Mouse (Mus musculus): ENCODE results near the gene Sergef. TPM values are rescaled to one million over a fixed set of nuclear protein-coding genes. Genes with fewer than 3 reads are reported as not detected.

The Sergef gene
- polyA plus RNA-seq, 1 experiment = 9.9 TPM

DNA sequence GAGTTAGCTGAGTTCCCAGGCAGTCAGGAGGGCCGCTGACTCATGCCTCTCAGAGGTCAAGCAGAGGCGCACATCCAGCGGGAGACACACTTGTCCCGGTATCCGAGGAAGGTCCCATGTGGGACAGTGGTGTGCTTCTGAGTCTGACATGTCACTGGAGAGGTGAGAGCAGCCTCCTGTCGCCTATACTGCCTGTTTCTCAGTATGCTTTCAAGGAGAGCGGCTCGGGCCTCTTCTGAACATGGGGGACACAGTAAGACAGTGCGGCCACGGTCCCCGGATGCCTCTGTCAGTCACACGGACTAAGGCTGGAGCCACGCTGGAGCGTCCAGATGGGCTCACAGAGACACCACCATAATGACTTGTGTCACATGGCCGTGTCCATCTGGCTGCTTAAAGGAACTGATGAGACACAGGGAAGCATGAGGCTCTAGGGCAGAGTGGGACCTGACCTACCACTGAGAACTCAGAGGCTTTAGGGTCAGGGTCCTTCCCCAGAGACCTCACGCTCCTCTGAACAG, 221.4 kb downstream of the Sergef start:
- H3K27me3 ChIP-seq (ENCODE audit: control insufficient read depth, insufficient read depth, low read length) = no peaks in the 10 kb centered on the region
- H3K36me3 ChIP-seq (ENCODE audit: control insufficient read depth, insufficient read depth, low read length) = no peaks in the 10 kb centered on the region
- H3K27ac ChIP-seq (ENCODE audit: control insufficient read depth, insufficient read depth, low read length) = no peak overlapping the region
- no peak for DNase-seq
- no peak for TF ChIP-seq POLR2A (IDR thresholded peaks at IDR 0.05; ENCODE audit: control insufficient read depth, extremely low read depth, insufficient read depth, low read length, poor library complexity)
- TF ChIP-seq CTCF (IDR thresholded peaks at IDR 0.05; ENCODE audit: borderline replicate concordance, control insufficient read depth, extremely low read depth, insufficient read depth, low read length, poor library complexity) = no peak
- 88% methylated on average over 16 of the region's 16 CpGs for WGBS
- no peak overlapping the region for H3K4me3 ChIP-seq (ENCODE audit: control insufficient read depth, insufficient read depth, low read length)
- no peaks in the 10 kb centered on the region for H3K4me1 ChIP-seq (replicated peaks; ENCODE audit: control insufficient read depth, insufficient read depth, low read length)

DNA sequence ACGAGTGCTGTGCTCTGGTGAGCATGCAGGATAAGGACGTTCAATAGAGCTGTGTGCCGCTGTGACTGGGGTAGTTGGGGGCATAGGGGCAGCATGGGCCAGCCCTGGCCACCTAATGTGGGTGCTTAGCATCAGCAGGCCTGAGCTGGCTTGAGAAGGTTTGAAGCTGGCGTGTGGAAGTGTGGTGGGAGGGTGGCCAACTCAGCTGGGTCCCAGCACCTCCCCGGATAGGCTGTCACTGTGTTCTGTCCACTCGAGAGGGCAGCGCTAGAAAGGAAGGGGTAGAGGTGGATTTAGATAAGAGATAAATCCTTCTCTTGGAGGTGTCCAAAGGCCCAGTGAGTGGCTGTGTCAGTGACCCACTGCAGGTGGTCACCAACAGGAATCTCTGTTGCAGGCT, 222.1 kb downstream of the Sergef start:
- H3K4me3 ChIP-seq (ENCODE audit: control insufficient read depth, insufficient read depth, low read length) = no peak overlapping the region
- TF ChIP-seq CTCF (IDR thresholded peaks at IDR 0.05; ENCODE audit: borderline replicate concordance, control insufficient read depth, extremely low read depth, insufficient read depth, low read length, poor library complexity) (no peak), POLR2A (IDR thresholded peaks at IDR 0.05; ENCODE audit: control insufficient read depth, extremely low read depth, insufficient read depth, low read length, poor library complexity) (no peak)
- DNase-seq = no peak
- WGBS = 85% methylated on average over 7 of the region's 7 CpGs
- H3K36me3 ChIP-seq (ENCODE audit: control insufficient read depth, insufficient read depth, low read length) = no peaks in the 10 kb centered on the region
- H3K4me1 ChIP-seq (replicated peaks; ENCODE audit: control insufficient read depth, insufficient read depth, low read length) = no peaks in the 10 kb centered on the region
- H3K27me3 ChIP-seq (ENCODE audit: control insufficient read depth, insufficient read depth, low read length) = no peaks in the 10 kb centered on the region
- no peak overlapping the region for H3K27ac ChIP-seq (ENCODE audit: control insufficient read depth, insufficient read depth, low read length)

DNA sequence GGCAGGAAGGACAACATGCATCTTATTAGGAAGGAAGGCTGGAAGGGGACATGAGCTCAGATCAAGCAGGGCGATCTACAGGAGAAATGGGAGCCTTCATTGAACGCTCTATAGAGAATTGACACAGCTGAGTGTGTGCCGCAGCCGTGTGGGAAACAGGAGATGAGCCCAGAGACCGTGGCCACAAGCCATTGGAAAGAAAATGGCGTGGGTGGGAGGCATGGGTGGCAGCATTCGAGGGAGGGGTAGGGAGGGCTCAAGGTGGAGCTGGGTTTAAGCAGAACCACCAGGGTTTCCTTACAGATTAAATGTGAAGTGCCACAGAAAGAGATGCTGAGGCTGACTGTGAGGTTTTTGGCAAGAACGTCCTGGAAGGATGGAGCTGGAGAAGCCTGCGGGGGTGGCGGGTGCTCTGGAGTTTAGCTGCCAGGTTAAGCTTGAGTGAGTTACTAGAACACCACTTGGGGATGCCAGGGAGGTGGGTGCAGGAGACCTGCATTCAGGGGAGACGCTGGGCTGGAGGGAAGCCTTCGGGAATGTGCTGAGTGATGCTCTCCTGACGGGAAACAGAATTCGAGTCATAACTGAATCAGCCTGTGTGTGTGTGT, 223.7 kb downstream of the Sergef start:
- WGBS = 81% methylated on average over 14 of the region's 14 CpGs

DNA sequence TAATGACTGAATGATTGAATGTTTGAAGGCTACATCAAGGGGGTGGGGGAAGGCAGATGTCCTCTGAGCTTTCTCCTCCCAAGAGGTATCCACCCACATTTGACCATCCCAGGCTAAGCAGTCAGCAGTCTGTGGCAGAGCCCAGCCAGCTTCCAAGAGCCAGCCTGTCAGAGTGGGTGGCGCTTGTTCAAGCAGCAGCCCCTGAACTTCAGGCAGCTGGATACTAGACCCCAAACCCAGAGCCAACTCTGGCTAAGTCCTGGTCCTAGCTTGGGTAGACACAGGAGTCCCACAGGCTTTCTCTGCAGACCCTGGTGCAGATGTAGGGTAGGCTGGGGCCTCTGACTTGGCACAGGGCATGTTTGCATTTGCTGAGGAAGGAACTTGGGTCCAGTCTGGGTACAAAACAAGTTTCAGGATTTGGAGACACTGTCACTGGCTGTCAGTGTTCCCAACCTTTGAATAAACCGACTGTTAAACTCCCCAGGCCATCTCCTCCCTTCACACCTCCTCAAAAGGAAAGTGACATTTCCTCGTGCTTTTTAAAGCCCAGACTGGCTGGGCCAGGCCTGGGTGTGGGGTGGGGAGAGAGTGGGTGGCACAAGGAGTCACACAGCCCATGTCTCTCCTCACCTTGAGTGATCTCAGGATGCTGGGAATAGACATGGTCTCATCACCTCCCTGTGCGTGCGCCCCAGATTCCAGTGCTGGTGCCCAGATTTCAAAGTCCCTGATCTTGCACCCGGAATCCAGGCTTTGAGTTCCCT, 225.5 kb downstream of the Sergef start:
- WGBS = 71% methylated on average over 6 of the region's 6 CpGs
- no peaks in the 10 kb centered on the region for H3K36me3 ChIP-seq (ENCODE audit: control insufficient read depth, insufficient read depth, low read length)
- no peak for TF ChIP-seq CTCF (IDR thresholded peaks at IDR 0.05; ENCODE audit: borderline replicate concordance, control insufficient read depth, extremely low read depth, insufficient read depth, low read length, poor library complexity)
- no peak for TF ChIP-seq POLR2A (IDR thresholded peaks at IDR 0.05; ENCODE audit: control insufficient read depth, extremely low read depth, insufficient read depth, low read length, poor library complexity)
- H3K4me3 ChIP-seq (ENCODE audit: control insufficient read depth, insufficient read depth, low read length) = no peak overlapping the region
- H3K27ac ChIP-seq (ENCODE audit: control insufficient read depth, insufficient read depth, low read length) = no peak overlapping the region
- no peak for DNase-seq
- no peaks in the 10 kb centered on the region for H3K4me1 ChIP-seq (replicated peaks; ENCODE audit: control insufficient read depth, insufficient read depth, low read length)
- no peaks in the 10 kb centered on the region for H3K27me3 ChIP-seq (ENCODE audit: control insufficient read depth, insufficient read depth, low read length)

More for the DNA sequence above, 223.7 kb downstream of the Sergef start:
- no peaks in the 10 kb centered on the region for H3K4me1 ChIP-seq (replicated peaks; ENCODE audit: control insufficient read depth, insufficient read depth, low read length)
- no peaks in the 10 kb centered on the region for H3K27me3 ChIP-seq (ENCODE audit: control insufficient read depth, insufficient read depth, low read length)
- TF ChIP-seq POLR2A (IDR thresholded peaks at IDR 0.05; ENCODE audit: control insufficient read depth, extremely low read depth, insufficient read depth, low read length, poor library complexity) = no peak
- H3K36me3 ChIP-seq (ENCODE audit: control insufficient read depth, insufficient read depth, low read length) = no peaks in the 10 kb centered on the region
- DNase-seq = no peak
- no peak overlapping the region for H3K4me3 ChIP-seq (ENCODE audit: control insufficient read depth, insufficient read depth, low read length)
- H3K27ac ChIP-seq (ENCODE audit: control insufficient read depth, insufficient read depth, low read length) = no peak overlapping the region

DNA sequence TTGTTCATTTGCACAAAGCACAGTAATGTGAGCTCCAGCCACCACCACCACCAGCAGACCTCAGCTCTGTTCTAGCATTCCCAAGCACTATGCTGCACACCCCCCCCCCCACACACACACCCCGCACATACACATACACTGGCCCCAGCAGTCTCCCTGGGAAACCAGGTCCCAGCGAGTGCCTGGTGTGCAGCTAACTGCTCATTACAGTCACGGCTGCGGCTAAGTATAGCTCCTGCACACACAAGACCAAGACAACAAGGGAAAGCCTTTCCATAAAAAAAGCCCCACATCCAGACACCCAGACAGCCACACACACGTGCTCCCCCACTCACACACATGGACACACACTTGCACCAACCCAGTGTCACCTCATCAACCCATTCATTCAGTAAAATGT, 226.8 kb downstream of the Sergef start:
- Histone ChIP-seq H3K4me3 (ENCODE audit: control insufficient read depth, insufficient read depth, low read length) (no peak overlapping the region), H3K27me3 (ENCODE audit: control insufficient read depth, insufficient read depth, low read length) (no peaks in the 10 kb centered on the region), H3K27ac (ENCODE audit: control insufficient read depth, insufficient read depth, low read length) (no peak overlapping the region), H3K36me3 (ENCODE audit: control insufficient read depth, insufficient read depth, low read length) (no peaks in the 10 kb centered on the region), H3K4me1 (replicated peaks; ENCODE audit: control insufficient read depth, insufficient read depth, low read length) (no peaks in the 10 kb centered on the region)
- 87% methylated on average over 5 of the region's 5 CpGs for WGBS
- DNase-seq = no peak
- no peak for TF ChIP-seq POLR2A (IDR thresholded peaks at IDR 0.05; ENCODE audit: control insufficient read depth, extremely low read depth, insufficient read depth, low read length, poor library complexity)
- TF ChIP-seq CTCF (IDR thresholded peaks at IDR 0.05; ENCODE audit: borderline replicate concordance, control insufficient read depth, extremely low read depth, insufficient read depth, low read length, poor library complexity) = no peak

DNA sequence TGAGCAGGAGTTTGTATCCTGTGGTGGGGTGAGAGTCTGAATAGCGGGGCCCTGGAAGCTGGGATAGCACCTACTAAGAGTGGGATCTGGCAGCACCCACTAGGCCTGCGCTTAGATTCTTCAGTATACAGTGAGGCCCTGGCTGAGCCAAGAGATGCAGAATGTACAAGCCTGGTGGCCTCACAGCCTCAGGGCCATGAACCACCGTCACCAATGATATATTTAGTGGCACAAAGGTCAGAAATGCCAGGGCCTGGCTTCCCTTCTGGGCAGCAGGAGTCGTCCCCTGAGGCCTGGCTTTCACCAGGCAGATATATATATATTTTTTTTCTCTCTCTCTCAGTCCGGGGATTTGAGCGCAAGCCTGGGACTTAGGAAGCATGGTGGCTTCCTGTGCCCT, 228.9 kb downstream of the Sergef start:
- Histone ChIP-seq H3K27me3 (ENCODE audit: control insufficient read depth, insufficient read depth, low read length) (no peaks in the 10 kb centered on the region), H3K4me3 (ENCODE audit: control insufficient read depth, insufficient read depth, low read length) (no peak overlapping the region), H3K27ac (ENCODE audit: control insufficient read depth, insufficient read depth, low read length) (no peak overlapping the region), H3K36me3 (ENCODE audit: control insufficient read depth, insufficient read depth, low read length) (no peaks in the 10 kb centered on the region), H3K4me1 (replicated peaks; ENCODE audit: control insufficient read depth, insufficient read depth, low read length) (no peaks in the 10 kb centered on the region)
- TF ChIP-seq CTCF (IDR thresholded peaks at IDR 0.05; ENCODE audit: borderline replicate concordance, control insufficient read depth, extremely low read depth, insufficient read depth, low read length, poor library complexity) = no peak
- TF ChIP-seq POLR2A (IDR thresholded peaks at IDR 0.05; ENCODE audit: control insufficient read depth, extremely low read depth, insufficient read depth, low read length, poor library complexity) = no peak
- 89% methylated on average over 6 of the region's 6 CpGs for WGBS
- DNase-seq = no peak

All from thymus, adult 2 months (tissue).